Mouse (Mus musculus): ENCODE measurements at regions not wholly inside any gene's neighbourhood (a gene's known extent, or its start where the extent isn't known, plus 50 kb on each side); places are given as distances from the start of the nearest gene placed in this dataset.
"Not testable (repeated sequence)": the region's sequence is repeated elsewhere in the genome, so short reads cannot be mapped to it uniquely, and the experiment has no call there.

DNA sequence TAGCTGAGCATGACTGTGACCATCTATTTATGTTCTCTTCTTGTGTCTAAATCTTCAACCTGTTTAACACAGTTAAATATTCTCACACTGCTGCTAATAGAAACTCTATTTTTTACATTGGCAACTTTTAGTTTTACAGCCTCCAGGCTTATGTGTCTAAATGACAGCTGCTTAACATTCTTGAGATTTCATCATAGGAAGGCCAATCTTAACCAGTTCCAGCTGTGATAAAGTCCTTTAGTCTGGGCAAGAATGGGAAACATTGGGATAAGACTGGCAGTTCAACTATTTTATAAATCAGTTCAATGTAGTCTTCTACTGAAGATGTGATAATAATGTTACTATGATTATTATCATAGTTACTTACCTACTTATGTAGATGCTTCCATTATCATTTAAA, 308.9 kb upstream of the Adamts5 start:
- in situ Hi-C loops (cut with MboI, MseI): no loop called here

DNA sequence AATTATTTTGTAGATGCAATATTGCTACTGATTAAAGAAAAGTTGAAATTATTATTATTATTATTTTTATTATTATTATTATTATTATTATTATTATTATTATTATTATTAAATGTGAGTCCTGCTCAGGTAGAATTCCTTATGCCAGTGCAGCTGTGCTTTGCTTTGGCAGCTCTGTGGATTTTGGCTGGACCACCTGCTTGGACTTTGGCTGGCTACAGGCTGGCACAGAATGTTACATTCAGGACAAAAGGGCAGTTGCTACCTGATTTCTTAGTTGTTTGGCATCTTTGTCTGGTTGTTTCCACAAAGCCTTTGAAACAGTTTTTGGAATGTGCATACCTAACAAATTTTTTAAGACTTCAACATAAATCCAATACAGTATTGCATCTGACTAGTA, 307.7 kb upstream of the Adamts5 start:
- in situ Hi-C loops (cut with MboI, MseI): no loop called here

DNA sequence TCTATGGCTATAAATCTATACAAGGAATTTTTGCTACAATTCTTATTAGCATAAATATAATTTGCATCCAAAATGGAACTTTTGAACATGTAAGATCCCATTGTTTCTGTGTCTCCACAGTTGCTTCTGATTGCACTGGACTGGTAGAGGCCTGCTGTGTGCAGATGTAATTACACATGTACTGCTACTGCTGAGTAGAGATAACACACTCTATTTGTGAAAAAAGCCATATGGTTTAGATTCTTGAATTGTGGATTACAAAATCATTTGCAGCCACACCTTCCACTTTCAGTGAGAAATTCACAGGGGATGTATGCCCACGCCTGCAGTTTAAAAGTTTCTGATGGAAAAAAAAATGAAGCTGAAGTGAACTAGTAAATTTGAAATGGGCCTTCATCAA, 288.2 kb upstream of the Adamts5 start:
- in situ Hi-C loops (cut with MboI, MseI): no loop called here

DNA sequence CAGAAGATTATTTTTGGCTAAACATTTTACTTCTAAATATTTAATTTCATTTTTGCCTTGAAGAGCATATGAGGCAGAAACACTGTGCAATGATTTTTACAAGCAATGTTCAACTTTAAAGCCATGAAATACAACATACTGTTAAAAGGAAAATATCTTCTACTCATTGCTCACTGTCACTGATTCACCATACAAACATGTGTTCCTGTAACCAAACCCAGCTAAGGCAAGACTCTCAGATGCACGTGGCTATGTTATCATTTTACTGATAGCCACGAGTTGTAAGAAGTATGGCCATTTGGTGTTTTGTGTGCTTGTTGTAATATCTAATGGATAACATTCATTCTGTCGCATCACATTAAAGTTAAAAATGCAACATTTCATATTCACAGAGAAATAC, 287.3 kb upstream of the Adamts5 start:
- in situ Hi-C loops (cut with MboI, MseI): no loop called here

DNA sequence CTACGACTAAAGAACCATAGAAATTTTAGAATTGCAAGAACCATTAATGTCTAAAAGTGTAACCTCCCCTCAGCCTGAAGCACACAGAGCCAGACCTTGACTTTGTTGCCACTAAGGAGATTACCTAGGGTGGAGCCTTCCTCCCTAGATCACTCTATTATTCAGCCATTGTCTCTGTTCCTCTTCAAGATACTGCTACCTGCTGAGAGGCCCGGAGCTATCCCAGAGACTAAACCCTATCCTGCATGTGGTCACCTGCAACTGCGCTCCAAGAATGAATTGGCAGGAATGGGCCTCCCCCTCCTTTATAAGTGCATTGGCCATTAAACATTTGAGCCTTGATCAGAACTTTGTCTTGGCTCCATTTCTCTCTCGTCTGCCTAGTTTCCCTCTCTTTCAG, 286.0 kb upstream of the Adamts5 start:
- in situ Hi-C loops (cut with MboI, MseI): not testable (repeated sequence)

DNA sequence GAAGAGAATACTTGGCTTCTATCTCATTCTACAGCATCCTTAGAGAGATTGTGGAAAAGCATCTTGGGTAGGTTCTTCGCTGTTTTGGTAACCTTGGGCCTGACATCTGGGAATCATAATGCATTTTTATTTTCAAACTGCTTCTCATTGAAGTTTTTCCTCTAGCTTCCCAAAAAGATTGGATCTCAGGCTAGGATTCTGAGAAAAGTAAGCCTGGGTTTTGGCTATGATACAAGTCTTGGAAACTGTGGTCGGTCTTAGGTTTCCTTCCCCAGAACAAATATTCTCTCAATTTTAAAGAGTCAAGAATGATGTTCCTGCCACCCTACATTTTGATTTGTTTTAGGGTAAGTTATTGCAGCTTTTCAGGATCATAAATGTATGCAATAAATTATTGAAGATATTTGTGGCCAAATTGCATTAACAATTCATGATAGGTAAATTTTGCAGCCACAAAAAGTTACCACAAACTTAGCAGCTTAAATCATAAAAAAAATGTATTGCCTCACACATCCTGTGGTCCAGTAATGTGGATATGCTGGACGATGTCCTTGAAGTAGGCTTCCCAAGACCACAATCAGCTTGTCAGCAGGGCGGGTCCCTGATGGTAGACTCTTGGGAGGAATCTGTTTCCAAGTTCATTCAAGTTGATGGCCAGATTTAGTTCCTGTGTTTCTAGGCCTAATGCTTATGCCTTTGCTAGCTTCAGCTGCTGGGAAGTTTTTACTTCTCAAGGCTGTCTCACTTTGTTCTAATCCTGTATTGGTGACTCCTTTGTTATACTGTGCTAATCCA, 257.6 kb upstream of the Adamts5 start:
- in situ Hi-C loops (cut with MboI, MseI): loop anchor here in 1 of 2 experiments (10.0 kb wide), 1 partner anchor 164 kb away; no protein-coding TSS in a partner anchor

DNA sequence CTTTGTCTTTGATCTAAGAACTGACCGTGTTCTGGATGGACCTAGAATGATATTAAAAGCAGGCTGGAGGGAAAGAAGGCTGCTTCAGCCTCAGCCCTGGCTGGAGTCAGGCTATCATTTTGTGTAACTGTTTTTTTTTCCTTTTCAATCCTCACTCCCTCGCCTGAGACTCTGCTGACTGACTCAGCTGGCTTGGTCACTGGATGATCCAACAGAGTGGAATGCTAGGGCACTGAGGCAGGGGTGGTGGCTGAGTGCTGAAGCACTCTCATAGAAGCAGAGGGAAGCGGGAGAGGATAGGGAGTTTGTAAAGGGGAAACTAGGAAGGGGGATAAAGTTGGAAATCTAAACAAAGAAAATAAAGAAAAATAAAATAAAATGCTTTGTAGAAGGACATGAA, 236.5 kb upstream of the Adamts5 start:
- in situ Hi-C loops (cut with MboI, MseI): no loop called here

DNA sequence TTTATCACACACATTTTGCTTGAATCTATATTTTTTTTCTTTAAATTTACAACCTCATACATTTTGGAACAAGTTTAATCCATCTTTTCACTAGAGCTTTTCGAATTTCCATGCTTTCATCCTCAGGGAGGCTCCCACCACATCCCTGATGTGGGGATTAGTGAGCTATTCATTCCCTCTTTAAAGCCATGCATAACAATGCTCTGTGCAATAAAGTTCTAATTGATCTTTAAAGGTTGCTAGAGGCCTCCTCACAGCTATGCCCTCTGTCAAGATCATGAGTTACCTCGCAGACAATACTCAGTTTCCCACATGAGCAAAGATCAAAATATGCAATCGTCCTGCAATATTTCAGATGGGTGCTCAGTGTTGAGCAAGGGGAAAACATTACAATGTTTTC, 234.5 kb upstream of the Adamts5 start:
- in situ Hi-C loops (cut with MboI, MseI): no loop called here

DNA sequence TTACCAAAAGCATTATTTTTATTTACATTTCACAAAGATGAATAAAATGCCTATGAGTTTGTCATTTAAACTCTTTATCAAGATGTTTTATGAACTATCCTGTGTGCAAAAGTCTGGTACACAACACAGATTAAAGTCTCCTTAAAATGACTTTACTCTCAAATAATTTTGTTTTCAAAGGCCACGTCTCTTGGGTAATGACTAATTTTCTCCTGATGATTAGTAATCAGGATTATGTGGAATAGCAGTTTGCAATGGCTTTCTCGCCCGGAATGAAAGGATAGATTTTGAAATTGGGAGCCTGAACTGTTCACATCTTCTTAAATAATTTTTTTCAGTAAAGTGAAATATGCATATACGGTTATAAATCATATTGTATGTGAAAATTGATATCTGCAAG, 225.8 kb upstream of the Adamts5 start:
- in situ Hi-C loops (cut with MboI, MseI): no loop called here

DNA sequence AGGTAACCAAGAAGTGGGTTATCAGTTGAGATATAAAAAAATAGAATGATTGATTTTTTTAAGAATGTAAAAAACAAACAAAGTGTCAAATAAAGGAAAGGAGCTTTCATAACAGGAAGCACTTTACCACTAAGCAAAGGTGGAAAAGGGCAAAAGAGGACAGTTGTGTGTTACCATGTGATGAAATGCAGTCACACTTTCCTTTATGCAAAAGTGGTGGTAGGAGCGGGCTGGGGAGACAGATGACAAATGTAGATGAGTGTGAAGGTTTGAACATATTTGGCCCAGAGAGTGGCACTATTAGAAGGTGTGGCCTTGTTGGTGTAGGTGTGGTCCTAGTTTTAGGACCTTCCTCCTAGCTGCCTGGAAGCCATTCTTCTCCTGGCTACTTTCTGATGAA, 222.6 kb upstream of the Adamts5 start:
- in situ Hi-C loops (cut with MboI, MseI): no loop called here

DNA sequence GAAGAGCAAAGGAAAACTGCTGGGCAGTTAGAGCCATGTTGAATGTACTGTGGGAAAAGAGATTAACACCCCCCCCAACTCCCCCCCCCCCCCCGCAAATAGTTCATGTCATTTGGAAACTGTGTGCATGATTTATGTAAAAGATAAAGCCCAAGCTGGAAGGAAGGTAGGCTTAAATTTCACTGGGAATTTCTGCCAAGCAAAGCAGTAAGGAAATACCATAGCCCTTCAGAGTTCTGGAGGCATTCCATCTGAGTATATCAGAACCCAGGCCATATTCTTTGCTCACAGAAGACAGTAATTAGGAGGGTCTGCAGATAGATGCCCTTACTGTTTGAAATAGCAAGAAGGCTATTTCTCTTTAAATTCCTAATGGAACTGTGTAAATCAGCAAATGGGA, 221.3 kb upstream of the Adamts5 start:
- in situ Hi-C loops (cut with MboI, MseI): no loop called here

DNA sequence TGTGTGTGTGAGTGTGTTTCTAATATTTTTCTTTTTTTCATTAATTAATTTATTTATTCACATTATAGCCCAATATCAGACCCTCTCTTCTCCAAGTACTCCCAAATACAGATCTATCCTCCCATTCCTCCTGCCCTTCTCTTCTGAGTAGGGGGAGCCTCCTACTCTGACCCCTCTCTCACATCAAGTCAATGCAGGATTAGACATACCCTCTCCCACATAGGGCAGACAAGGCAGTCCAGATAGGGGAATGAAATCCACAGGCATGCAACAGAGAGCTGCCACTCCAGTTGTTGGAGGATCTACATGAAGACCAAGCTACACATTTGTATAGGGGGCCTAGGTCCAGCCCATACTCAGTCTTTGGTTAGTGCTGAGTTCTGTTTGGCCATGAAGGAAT, 216.3 kb upstream of the Adamts5 start:
- in situ Hi-C loops (cut with MboI, MseI): no loop called here

DNA sequence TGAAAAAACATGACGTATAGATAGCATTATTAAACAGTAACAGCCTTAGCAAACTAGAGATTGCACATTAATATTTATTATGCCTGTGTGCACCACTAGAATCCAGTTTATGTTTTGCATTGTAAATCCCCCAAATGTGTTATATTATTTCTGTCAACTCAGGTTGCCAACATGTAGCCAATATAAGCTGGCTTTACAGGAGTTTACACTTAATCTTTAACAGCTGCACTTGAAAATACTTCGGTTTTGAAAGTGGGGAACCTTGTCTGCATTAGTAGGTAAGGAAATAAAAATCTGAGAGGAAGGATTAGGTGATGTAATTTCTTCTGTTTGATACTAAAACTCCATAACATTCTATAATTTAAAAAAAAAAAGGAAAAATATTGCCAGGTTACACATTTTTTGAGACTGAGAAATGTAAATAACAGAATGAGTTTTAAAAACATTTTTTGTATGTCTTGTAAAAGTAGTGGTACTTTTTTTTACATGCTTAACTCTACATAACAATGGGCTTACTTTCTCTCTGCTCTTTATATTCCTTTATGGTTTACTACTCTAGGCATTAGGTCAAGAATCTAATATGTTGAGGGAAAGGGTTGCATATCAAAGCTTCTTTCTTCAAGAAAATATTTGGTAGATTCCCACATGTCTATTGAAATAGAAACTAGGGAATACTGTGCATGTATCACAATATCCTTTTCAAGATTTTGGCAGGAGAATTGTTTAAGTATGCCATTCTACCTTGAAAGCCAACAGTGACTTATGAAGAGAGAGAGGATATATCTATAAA, 214.2 kb upstream of the Adamts5 start:
- in situ Hi-C loops (cut with MboI, MseI): no loop called here

DNA sequence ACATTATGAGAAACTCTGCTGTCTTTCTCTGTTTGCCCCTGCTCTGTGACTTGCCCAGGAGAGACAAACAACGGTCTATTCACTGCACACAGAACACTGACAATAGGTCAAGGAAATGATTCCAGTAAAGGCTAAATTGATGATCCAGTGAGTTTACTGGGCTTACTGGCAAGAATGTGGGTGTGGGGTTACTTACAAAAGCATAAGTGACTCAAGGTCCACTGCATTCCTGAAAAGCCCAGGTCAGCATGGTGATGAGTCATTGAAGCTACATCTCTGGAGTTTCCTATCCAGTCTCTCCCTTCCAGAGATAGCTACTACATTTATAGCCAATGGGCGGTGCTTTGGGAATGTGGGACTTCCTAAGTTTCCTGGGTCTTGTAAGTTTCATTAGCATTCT, 192.8 kb upstream of the Adamts5 start:
- in situ Hi-C loops (cut with MboI, MseI): no loop called here

DNA sequence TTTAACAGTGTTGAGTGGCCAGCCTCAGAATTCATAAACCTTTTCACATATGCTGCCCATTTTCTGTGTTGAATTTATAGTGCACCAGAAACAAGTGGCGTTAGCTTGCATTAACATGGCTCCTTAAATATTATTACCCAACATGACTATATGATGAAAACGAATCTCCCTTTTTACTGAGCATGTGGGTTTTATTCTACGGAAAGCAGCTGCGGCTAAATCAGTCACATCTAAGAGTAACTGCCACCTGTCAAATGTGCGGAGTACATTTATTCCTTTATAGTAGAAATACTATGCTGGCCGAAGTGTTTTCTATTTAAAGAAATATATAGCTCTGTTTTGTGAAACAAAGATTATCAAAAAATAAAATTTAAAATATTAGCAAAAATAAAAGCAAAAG, 188.5 kb upstream of the Adamts5 start:
- in situ Hi-C loops (cut with MboI, MseI): no loop called here

DNA sequence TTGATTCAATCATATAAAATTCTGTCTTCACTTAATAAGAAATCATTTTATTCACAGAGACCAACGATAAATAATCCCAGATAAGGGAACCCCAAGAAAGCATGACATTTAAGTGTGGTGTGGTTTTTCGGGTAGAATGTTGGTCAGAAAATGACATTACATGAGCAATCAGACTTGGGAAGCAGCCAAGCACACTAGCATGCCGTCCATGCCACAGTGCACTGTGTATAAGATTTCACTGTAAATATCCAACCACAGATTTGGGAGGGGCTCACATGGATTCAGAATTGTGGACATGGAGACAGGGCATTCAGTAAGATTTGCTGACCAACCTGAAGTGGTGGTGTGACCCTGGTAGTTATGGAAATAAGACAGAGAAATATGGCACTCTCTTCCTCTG, 185.8 kb upstream of the Adamts5 start:
- in situ Hi-C loops (cut with MboI, MseI): no loop called here

DNA sequence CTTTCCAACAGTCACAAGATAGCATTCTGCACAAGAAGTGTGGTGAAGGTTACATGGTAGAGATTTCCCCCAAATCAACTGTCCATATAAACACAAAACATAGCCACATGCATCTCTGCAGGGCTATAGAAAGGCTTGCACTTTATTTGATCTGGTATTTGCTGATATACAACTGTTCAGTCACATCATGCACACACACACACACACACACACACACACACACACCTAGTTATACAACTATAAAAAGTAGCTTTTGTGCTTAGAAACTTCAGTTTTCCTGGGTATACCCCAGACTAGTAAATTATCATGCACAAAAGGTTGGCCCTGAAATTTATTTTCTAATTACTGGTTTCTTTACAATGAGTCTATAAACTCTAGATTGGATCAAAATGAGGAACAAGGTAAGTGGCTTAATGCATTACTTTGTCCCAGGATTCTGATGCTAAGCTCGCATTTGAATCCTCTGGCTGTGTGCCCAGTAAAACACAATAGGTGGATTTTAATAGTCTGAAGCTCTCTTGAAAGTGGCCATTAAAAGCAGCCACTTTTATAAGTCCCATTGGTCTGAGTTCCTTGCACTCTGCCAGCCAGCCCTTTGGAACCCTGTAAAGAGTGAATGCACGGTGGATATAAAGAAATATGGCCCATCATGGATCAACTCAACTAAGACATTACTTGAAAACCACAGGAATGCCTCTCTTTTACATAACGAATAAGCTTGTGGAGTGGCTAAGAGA, 166.2 kb upstream of the Adamts5 start:
- in situ Hi-C loops (cut with MboI, MseI): loop anchor here in 1 of 2 experiments (5.0 kb wide), 1 partner anchor 590 kb away; no protein-coding TSS in a partner anchor

DNA sequence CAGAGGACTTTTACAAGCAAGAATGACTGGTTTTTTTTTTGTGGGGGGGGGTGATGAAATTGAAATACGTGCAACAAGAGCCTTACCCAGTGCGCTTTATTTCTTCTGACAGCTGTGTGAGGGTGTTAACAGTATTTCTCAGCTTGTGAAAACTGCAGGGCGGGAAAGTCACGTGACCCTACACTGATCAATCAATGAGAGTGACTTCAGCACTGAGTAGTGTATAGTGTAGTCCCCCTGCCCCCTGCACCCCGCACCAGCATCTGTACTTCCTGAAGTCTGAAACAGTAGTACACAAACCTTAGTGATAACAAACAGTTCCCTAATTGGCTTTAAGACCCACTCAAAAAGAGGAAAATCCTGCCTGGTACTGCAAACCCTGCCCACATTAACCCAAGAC, 158.5 kb upstream of the Adamts5 start:
- in situ Hi-C loops (cut with MboI, MseI): no loop called here

DNA sequence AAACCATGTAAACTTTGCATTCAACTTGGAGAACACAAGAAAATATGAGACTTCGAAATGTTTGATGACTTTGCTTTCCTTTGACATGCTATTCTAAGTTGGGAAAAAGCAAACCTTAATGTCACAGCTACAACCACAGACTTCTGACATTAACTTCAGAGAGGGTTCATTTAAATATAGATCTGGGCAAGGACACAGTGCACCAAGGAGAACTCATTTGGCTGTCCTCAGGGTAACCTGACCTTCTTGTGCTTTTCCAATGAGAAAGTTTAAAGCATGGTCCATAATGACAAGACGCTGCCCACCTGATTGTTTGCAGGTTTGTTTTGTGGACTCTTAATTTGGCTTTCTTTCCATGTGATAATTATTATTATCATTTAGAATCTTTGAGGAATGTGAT, 143.1 kb upstream of the Adamts5 start:
- in situ Hi-C loops (cut with MboI, MseI): no loop called here

DNA sequence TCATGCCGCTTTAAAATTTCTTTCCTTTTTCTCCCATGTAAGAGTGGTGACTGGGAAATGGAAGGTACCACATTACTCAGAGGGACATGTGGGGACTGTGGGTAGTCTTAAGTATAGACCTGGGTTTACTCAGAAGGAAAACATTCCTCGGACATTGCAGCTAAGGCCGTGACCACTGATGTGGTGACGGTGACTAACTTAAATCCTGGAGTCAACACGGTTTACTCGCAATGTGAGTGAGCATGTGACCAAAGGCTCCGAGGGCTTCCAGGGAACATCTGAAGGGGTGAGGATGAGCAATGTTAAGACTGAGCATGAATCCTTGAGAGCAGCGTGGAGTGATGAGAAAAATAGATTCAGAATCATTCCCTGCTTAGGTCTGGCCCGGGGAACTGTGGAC, 133.1 kb upstream of the Adamts5 start:
- in situ Hi-C loops (cut with MboI, MseI): loop anchor here in 1 of 2 experiments (5.0 to 10.0 kb wide), 2 partner anchors 1110 to 1722 kb away; no protein-coding TSS in a partner anchor

DNA sequence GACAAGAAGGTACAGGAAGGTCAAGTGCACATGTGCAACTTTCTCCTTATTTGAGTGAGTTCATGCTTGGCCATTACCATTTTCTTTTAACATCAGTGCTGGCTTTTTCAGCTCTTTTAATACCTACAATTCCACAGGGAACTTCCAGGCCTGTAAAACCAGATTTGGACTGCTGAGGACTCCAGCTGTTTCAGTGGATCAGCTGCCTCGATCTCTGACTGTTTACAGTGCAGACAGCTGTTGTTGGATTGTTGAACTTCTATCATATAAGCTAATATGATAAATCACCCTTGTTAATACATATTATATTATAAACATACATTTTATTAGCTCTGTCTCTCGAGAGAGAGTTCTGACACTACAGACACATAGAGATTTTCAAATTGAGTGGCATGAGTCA, 126.1 kb upstream of the Adamts5 start:
- in situ Hi-C loops (cut with MboI, MseI): no loop called here

DNA sequence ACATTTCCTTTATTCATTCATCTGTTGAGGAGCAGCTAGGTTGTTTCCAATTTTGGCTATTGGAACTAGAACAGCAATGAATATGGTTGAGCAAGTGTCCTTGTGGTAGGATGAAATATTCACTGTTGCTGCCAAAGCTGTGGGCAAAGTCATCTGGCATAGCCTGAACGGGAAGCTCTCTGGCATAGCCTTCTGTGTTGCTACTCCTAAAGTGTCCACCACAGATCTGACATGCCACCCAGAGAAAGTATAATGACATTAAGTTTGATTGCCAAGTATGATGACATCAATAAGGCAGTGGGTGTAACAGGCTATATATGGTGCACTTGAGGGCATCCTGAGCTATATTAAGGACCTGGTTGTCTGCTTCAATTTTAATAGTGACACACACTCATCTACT, 113.7 kb upstream of the Adamts5 start:
- in situ Hi-C loops (cut with MboI, MseI): no loop called here

Measured in T-helper 17 cell (primary cell).